Mouse (Mus musculus) heart, postnatal 14 days (tissue): Measurements from ENCODE around the gene Polr2f. TPM values are rescaled to one million over a fixed set of nuclear protein-coding genes. Genes with fewer than 3 reads are reported as not detected.

Experiments
- total RNA-seq, 2 experiments: library from RNA; stranded (reverse); gene quantifications; 2 replicates each; pipeline ENCODE4 v1.2.3; 2021

Gene Polr2f
- total RNA-seq, 2 experiments from 2014 or later, result 111 to 116 TPM

Other genes with a start within 250 kb of the Polr2f start
- gene Gm49510, start 241.3 kb upstream of the Polr2f start, total RNA-seq, result not detected
- 1 to 10 TPM; 4.6 to 6.3 TPM for gene Sh3bp1, start 241.2 kb upstream of the Polr2f start, total RNA-seq
- 1 to 10 TPM; 1.6 to 1.9 TPM for gene Pdxp, start 227.1 kb upstream of the Polr2f start, total RNA-seq
- 100 to 1,000 TPM; 236 to 276 TPM for gene Lgals1, start 214.3 kb upstream of the Polr2f start, total RNA-seq
- gene Nol12, start 206.1 kb upstream of the Polr2f start, total RNA-seq, result 10 to 100 TPM; 13.6 to 14.3 TPM
- 10 to 100 TPM; 44.6 to 49.6 TPM for gene Triobp, start 193.3 kb upstream of the Polr2f start, total RNA-seq
- 100 to 1,000 TPM; 104 to 128 TPM for gene H1f0, start 112.6 kb upstream of the Polr2f start, total RNA-seq
- gene Galr3, start 99.1 kb upstream of the Polr2f start, total RNA-seq, result not detected
- gene Ankrd54, start 78.1 kb upstream of the Polr2f start, total RNA-seq, result 1 to 10 TPM; 8.7 to 9.4 TPM
- gene Eif3l, start 65.8 kb upstream of the Polr2f start, total RNA-seq, result 10 to 100 TPM; 73.8 to 81.1 TPM
- gene Micall1, start 32.1 kb upstream of the Polr2f start, total RNA-seq, result 10 to 100 TPM; 61.2 to 64.9 TPM
- gene 1700088E04Rik, start 244 bp downstream of the Polr2f start, total RNA-seq, result 1 to 10 TPM; 1.3 to 2.7 TPM
- 1 to 10 TPM; 1.6 to 1.8 TPM for gene Sox10, start 24.2 kb downstream of the Polr2f start, total RNA-seq
- 10 to 100 TPM; 22.4 to 23.2 TPM for gene Pick1, start 88.2 kb downstream of the Polr2f start, total RNA-seq
- gene Gm49486, start 88.4 kb downstream of the Polr2f start, total RNA-seq, result under 1 TPM; 0.76 to 0.98 TPM
- gene Slc16a8, start 113.8 kb downstream of the Polr2f start, total RNA-seq, result under 1 TPM; 0.19 to 0.29 TPM
- gene Baiap2l2, start 144.5 kb downstream of the Polr2f start, total RNA-seq, result under 1 TPM; 0.45 to 0.49 TPM
- gene Pla2g6, start 187.4 kb downstream of the Polr2f start, total RNA-seq, result 10 to 100 TPM; 10.4 to 10.6 TPM
- gene Maff, start 205.6 kb downstream of the Polr2f start, total RNA-seq, result 1 to 10 TPM; 6.2 to 6.9 TPM